Mouse (Mus musculus): ENCODE results near the gene Chit1.

DNA sequence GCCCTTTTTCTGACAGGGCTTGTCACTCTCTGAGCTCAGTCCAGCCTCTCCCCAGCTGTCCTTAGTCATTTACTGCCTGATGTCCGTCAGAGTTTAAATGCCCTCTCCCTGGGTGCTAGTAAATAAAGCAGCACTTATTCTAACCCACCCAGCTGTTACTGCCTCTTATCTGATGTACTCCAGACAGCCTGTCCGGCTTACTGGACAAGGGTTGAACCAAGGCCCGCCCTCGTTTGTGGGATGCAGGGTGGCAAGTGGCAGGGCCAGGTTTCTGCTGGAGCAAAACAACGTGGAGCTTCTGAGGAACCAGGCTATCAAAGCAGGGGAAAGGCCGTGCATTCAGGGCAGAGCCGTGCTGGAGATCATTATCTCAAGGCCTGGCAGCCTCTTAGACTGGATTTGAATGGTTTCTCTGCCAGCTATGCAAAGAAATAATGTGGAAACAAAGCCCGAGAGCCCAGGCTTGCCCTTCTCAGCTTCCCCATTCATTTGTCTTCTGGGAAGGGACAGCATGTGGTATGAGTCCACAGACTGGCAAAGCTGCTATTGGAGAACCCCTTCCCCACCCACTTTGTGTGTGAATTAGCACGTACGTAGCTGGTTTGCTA, 39.5 kb upstream of the Chit1 start:
- TF ChIP-seq CTCF (conservative IDR thresholded peaks at IDR 0.05; ENCODE audit: insufficient read depth, insufficient read length, low read depth, low read length), result no peak
- no peak for TF ChIP-seq POLR2A (IDR thresholded peaks at IDR 0.05; ENCODE audit: low read depth, low read length)

Measured in kidney, adult 2 months (tissue).